ENCODE assay signal across 21 mouse cellular contexts in genomic region chr8:113998881-113999280, GRCm38 (mm10).
DNase-seq lines count a peak whose midpoint lies in the region; ATAC-seq lines count a peak whose summit lies in the region.
"Had no signal": no experiment of that assay in that cellular context is flagged by ENCODE, and none has a peak within 500 bp of the region (broad histone marks: within the 10 kb centered on the region; RNA-seq: fewer than 3 reads in every experiment).

No protein-coding gene starts in this region.

- no peak overlapping the region for H3K4me2 ChIP-seq in kidney, embryonic 15.5 days
- no peak overlapping the region for H3K4me2 ChIP-seq in limb, embryonic 13.5 days (replicated peaks)
- H3K4me2 ChIP-seq: liver, embryonic 12.5 days; neural tube, embryonic 12.5 days had no signal

- 16% methylated on average over 6 of the region's 6 CpGs for WGBS in kidney, embryonic 15.5 days
- WGBS in limb, embryonic 13.5 days: 15% methylated on average over 6 of the region's 6 CpGs

- peaks cover 15% of the 10 kb centered on the region for H3K4me1 ChIP-seq in kidney, embryonic 15.5 days
- H3K4me1 ChIP-seq in limb, embryonic 13.5 days: 0 out of 2 replicates have a peak, but pooled peaks cover 10% of the 10 kb centered on the region
- H3K4me1 ChIP-seq: liver, embryonic 12.5 days; neural tube, embryonic 12.5 days had no signal

- peak; percentile 20 for DNase-seq in adrenal gland, adult 2 months
- no peak for DNase-seq in adrenal gland, adult 8-10 months
- no peak for DNase-seq in kidney, postnatal 10 days
- DNase-seq in embryo, embryonic 10.5 days (ENCODE audit: low spot score): peak; percentile 74
- DNase-seq in cerebellum, postnatal 10 days: no peak
- DNase-seq in cerebellum, adult 9-10 months: no peak
- DNase-seq: cerebellum, adult 9-11 months; heart, adult 18-20 months; heart, postnatal 36 days; layer of hippocampus, postnatal 36 days; lung, adult 2 months; right cerebral cortex, postnatal 14 days; spleen, adult 18-20 months; thymus, postnatal 25 days had no signal

- H3K27me3 ChIP-seq in kidney, embryonic 15.5 days: no peaks in the 10 kb centered on the region
- 0 out of 2 replicates have a peak, but pooled peaks cover 3% of the 10 kb centered on the region for H3K27me3 ChIP-seq in limb, embryonic 13.5 days
- H3K27me3 ChIP-seq: liver, embryonic 12.5 days; neural tube, embryonic 12.5 days had no signal

- H3K4me3 ChIP-seq in kidney, embryonic 15.5 days (replicated peaks): no peak overlapping the region
- H3K4me3 ChIP-seq in limb, embryonic 13.5 days: no peak overlapping the region
- H3K4me3 ChIP-seq: embryonic facial prominence, embryonic 10.5 days; liver, embryonic 12.5 days; neural tube, embryonic 12.5 days had no signal

- no peaks in the 10 kb centered on the region for H3K36me3 ChIP-seq in kidney, embryonic 15.5 days
- H3K36me3 ChIP-seq in limb, embryonic 13.5 days: no peaks in the 10 kb centered on the region
- H3K36me3 ChIP-seq: embryonic facial prominence, embryonic 10.5 days; liver, embryonic 12.5 days; neural tube, embryonic 12.5 days had no signal

- H3K27ac ChIP-seq in kidney, embryonic 15.5 days: no peak overlapping the region
- no peak overlapping the region for H3K27ac ChIP-seq in limb, embryonic 13.5 days
- H3K27ac ChIP-seq: embryonic facial prominence, embryonic 10.5 days; liver, embryonic 12.5 days; neural tube, embryonic 12.5 days had no signal

- H3K9ac ChIP-seq in kidney, embryonic 15.5 days: no peak overlapping the region
- H3K9ac ChIP-seq in limb, embryonic 13.5 days: no peak overlapping the region
- H3K9ac ChIP-seq: liver, embryonic 12.5 days; neural tube, embryonic 12.5 days had no signal

- no peaks in the 10 kb centered on the region for H3K9me3 ChIP-seq in kidney, embryonic 15.5 days (replicated peaks)
- no peaks in the 10 kb centered on the region for H3K9me3 ChIP-seq in limb, embryonic 13.5 days
- H3K9me3 ChIP-seq: embryonic facial prominence, embryonic 10.5 days; liver, embryonic 12.5 days; neural tube, embryonic 12.5 days had no signal

- ATAC-seq in kidney, embryonic 15.5 days (replicated peaks; ENCODE audit: low FRiP score): peak; percentile 94
- peak; percentile 83 for ATAC-seq in limb, embryonic 13.5 days (ENCODE audit: low FRiP score, low read depth)
- ATAC-seq: hindbrain, embryonic 16.5 days; intestine, embryonic 16.5 days; liver, embryonic 12.5 days had no signal

Comparison
In these comparisons a context has a peak if more than half of its experiments do, and no peak if none do; other contexts are left out.
1. DNase-seq: peak in adrenal gland, adult 2 months (single experiment) and embryo, embryonic 10.5 days (single experiment); none in adrenal gland, adult 8-10 months (single experiment), kidney, postnatal 10 days (single experiment), cerebellum, postnatal 10 days (0 of 2) and cerebellum, adult 9-10 months (single experiment).